Mouse (Mus musculus): ENCODE results near the gene Rab31. TPM values are rescaled to one million over a fixed set of nuclear protein-coding genes. Genes with fewer than 3 reads are reported as not detected.

Rab31 gene
- total RNA-seq, 1 experiment = 22.8 TPM

DNA sequence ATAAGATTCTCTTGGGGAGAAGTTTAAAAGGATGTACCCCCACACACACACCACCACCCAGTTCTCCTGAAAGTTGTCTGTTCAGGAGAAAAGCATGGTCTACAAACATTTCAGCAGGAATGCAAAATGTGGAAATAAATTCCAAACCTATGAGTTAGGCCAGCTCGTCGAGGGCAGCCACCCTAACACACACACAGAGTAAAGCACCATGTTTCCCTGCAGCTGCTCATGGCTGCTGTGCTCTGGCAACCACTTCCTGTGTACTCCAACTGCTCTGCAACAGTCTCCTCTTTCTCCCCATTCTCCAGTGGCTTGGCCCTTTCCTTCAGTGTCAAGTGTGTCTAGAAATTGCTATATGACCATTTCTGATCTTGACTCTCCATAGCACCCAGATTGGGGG lies 114.1 kb downstream of the Rab31 start:
- TF ChIP-seq ZNF384 (IDR thresholded peaks at IDR 0.05; ENCODE audit: low read depth, low read length) (no peak), ZC3H11A (IDR thresholded peaks at IDR 0.05; ENCODE audit: borderline replicate concordance, low read depth, low read length) (no peak), CHD2 (IDR thresholded peaks at IDR 0.05; ENCODE audit: low read depth, low read length) (no peak), MAFK (IDR thresholded peaks at IDR 0.05; ENCODE audit: insufficient read depth, low read depth, low read length) (no peak), HCFC1 (IDR thresholded peaks at IDR 0.05; ENCODE audit: borderline replicate concordance, insufficient read depth, low read length) (no peak)
- H3K4me3 ChIP-seq (ENCODE audit: insufficient read depth in 1 of 2, low read depth in 1 of 2, low read length in 2 of 2, poor library complexity in 1 of 2, severe bottlenecking in 1 of 2) = no peak overlapping the region
- DNase-seq (ENCODE audit: low read depth, low spot score) = no peak
- H3K4me1 ChIP-seq (ENCODE audit: control insufficient read depth in 2 of 2, insufficient read depth in 2 of 2, low read length in 2 of 2, poor library complexity in 1 of 2) = peaks cover 0 to 10% of the 10 kb centered on the region in 2 experiments; a peak in 2 of 4 replicates
- H3K9me3 ChIP-seq (ENCODE audit: control insufficient read depth, insufficient read depth, low read depth, low read length) = no peaks in the 10 kb centered on the region
- H3K9ac ChIP-seq (ENCODE audit: insufficient read depth, low read depth, low read length, poor library complexity, severe bottlenecking) = no peak overlapping the region
- no peaks in the 10 kb centered on the region for H3K36me3 ChIP-seq (ENCODE audit: control insufficient read depth, insufficient read depth, low read length, poor library complexity, severe bottlenecking)
- in situ Hi-C loops (cut with MboI; ENCODE audit: low sequenced_read_pairs in 2 of 2, unreplicated experiment in 2 of 2) = no loop called here
- H3K27ac ChIP-seq (ENCODE audit: insufficient read depth, low read depth, low read length, poor library complexity, severe bottlenecking) = no peak overlapping the region

DNA sequence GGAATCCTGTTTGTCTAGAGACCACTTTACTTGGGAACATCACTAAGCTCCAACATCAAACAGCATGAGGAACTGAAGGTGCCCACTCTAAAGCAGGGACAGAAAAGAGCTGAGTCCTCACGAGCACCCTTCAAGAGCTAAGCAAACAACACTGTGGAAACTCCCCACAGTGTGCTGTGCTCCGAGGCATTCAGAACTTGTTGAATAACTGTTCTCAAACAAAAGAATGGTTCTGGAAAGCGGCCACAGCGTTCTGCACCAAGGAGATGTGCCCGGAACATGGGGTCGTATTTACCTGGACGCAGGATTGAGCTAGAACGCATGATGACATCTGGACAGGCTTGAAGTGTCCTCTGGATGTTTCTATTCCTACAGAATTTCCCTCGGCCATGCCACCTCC lies 114.6 kb downstream of the Rab31 start:
- in situ Hi-C loops (cut with MboI; ENCODE audit: low sequenced_read_pairs in 2 of 2, unreplicated experiment in 2 of 2) = no loop called here
- Histone ChIP-seq H3K4me3 (ENCODE audit: insufficient read depth in 1 of 2, low read depth in 1 of 2, low read length in 2 of 2, poor library complexity in 1 of 2, severe bottlenecking in 1 of 2) (no peak overlapping the region), H3K4me1 (ENCODE audit: control insufficient read depth in 2 of 2, insufficient read depth in 2 of 2, low read length in 2 of 2, poor library complexity in 1 of 2) (peaks cover 0 to 6% of the 10 kb centered on the region in 2 experiments; a peak in 2 of 4 replicates), H3K9me3 (ENCODE audit: control insufficient read depth, insufficient read depth, low read depth, low read length) (no peaks in the 10 kb centered on the region), H3K36me3 (ENCODE audit: control insufficient read depth, insufficient read depth, low read length, poor library complexity, severe bottlenecking) (no peaks in the 10 kb centered on the region), H3K27ac (ENCODE audit: insufficient read depth, low read depth, low read length, poor library complexity, severe bottlenecking) (no peak overlapping the region), H3K9ac (ENCODE audit: insufficient read depth, low read depth, low read length, poor library complexity, severe bottlenecking) (no peak overlapping the region)
- DNase-seq (ENCODE audit: low read depth, low spot score) = no peak
- TF ChIP-seq ZC3H11A (IDR thresholded peaks at IDR 0.05; ENCODE audit: borderline replicate concordance, low read depth, low read length) (no peak), HCFC1 (IDR thresholded peaks at IDR 0.05; ENCODE audit: borderline replicate concordance, insufficient read depth, low read length) (no peak), ZNF384 (IDR thresholded peaks at IDR 0.05; ENCODE audit: low read depth, low read length) (no peak), CHD2 (IDR thresholded peaks at IDR 0.05; ENCODE audit: low read depth, low read length) (no peak), MAFK (IDR thresholded peaks at IDR 0.05; ENCODE audit: insufficient read depth, low read depth, low read length) (no peak)

DNA sequence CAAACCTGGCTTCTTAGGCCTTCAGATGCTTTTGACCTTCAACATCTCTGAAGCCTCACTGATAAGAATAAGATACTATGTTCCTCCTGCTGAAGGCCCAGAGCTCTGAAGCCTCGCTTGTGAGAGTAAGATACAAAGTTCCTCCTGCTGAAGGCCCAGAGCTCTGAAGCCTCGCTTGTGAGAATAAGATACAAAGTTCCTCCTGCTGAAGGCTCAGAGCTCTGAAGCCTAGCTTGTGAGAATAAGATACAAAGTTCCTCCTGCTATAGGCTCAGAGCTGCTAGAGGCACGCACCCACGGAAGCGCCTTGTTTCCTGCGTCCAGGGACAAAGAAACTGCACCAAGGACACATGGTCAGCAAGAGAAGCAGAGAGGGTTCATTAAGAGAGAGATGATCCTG lies 115.8 kb downstream of the Rab31 start:
- H3K27ac ChIP-seq (ENCODE audit: insufficient read depth, low read depth, low read length, poor library complexity, severe bottlenecking) = no peak overlapping the region
- H3K36me3 ChIP-seq (ENCODE audit: control insufficient read depth, insufficient read depth, low read length, poor library complexity, severe bottlenecking) = no peaks in the 10 kb centered on the region
- H3K4me3 ChIP-seq (ENCODE audit: insufficient read depth in 1 of 2, low read depth in 1 of 2, low read length in 2 of 2, poor library complexity in 1 of 2, severe bottlenecking in 1 of 2) = no peak overlapping the region
- in situ Hi-C loops (cut with MboI; ENCODE audit: low sequenced_read_pairs in 2 of 2, unreplicated experiment in 2 of 2) = no loop called here
- no peak overlapping the region for H3K9ac ChIP-seq (ENCODE audit: insufficient read depth, low read depth, low read length, poor library complexity, severe bottlenecking)
- no peaks in the 10 kb centered on the region for H3K9me3 ChIP-seq (ENCODE audit: control insufficient read depth, insufficient read depth, low read depth, low read length)
- H3K4me1 ChIP-seq (ENCODE audit: control insufficient read depth in 2 of 2, insufficient read depth in 2 of 2, low read length in 2 of 2, poor library complexity in 1 of 2) = peaks cover 2 to 3% of the 10 kb centered on the region in 2 experiments; a peak in 2 of 4 replicates
- TF ChIP-seq CHD2 (IDR thresholded peaks at IDR 0.05; ENCODE audit: low read depth, low read length) (no peak), ZNF384 (IDR thresholded peaks at IDR 0.05; ENCODE audit: low read depth, low read length) (no peak), MAFK (IDR thresholded peaks at IDR 0.05; ENCODE audit: insufficient read depth, low read depth, low read length) (no peak), ZC3H11A (IDR thresholded peaks at IDR 0.05; ENCODE audit: borderline replicate concordance, low read depth, low read length) (no peak), HCFC1 (IDR thresholded peaks at IDR 0.05; ENCODE audit: borderline replicate concordance, insufficient read depth, low read length) (no peak)
- no peak for DNase-seq (ENCODE audit: low read depth, low spot score)

DNA sequence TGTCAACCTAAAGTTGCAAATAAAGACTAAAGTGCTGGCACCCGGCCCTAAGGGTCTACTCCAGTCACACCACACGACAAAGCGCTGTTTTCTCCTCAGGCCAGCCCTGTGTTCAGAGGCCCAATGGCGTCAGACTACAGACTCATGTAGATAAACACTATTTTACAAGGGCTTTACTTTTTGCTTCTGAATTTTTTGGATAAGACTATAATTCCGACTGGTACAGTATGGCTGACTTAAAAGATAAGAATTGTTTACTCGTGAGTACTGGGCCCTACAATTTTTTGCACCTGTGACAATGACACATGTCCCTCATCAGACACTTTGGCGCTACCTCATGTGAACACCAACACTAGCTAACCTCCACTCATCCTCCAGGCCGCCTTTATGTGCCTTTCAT lies 116.5 kb downstream of the Rab31 start:
- H3K4me3 ChIP-seq (ENCODE audit: insufficient read depth in 1 of 2, low read depth in 1 of 2, low read length in 2 of 2, poor library complexity in 1 of 2, severe bottlenecking in 1 of 2) = no peak overlapping the region

More for the DNA sequence above, 116.5 kb downstream of the Rab31 start:
- H3K9me3 ChIP-seq (ENCODE audit: control insufficient read depth, insufficient read depth, low read depth, low read length) = no peaks in the 10 kb centered on the region
- H3K4me1 ChIP-seq (ENCODE audit: control insufficient read depth in 2 of 2, insufficient read depth in 2 of 2, low read length in 2 of 2, poor library complexity in 1 of 2) = peaks cover 3% of the 10 kb centered on the region in 2 experiments; a peak in 2 of 4 replicates
- no peak overlapping the region for H3K27ac ChIP-seq (ENCODE audit: insufficient read depth, low read depth, low read length, poor library complexity, severe bottlenecking)
- in situ Hi-C loops (cut with MboI; ENCODE audit: low sequenced_read_pairs in 2 of 2, unreplicated experiment in 2 of 2) = no loop called here
- no peak for DNase-seq (ENCODE audit: low read depth, low spot score)
- H3K36me3 ChIP-seq (ENCODE audit: control insufficient read depth, insufficient read depth, low read length, poor library complexity, severe bottlenecking) = no peaks in the 10 kb centered on the region
- no peak for TF ChIP-seq ZNF384 (IDR thresholded peaks at IDR 0.05; ENCODE audit: low read depth, low read length)
- no peak for TF ChIP-seq HCFC1 (IDR thresholded peaks at IDR 0.05; ENCODE audit: borderline replicate concordance, insufficient read depth, low read length)
- no peak for TF ChIP-seq CHD2 (IDR thresholded peaks at IDR 0.05; ENCODE audit: low read depth, low read length)
- TF ChIP-seq MAFK (IDR thresholded peaks at IDR 0.05; ENCODE audit: insufficient read depth, low read depth, low read length) = no peak
- no peak for TF ChIP-seq ZC3H11A (IDR thresholded peaks at IDR 0.05; ENCODE audit: borderline replicate concordance, low read depth, low read length)
- H3K9ac ChIP-seq (ENCODE audit: insufficient read depth, low read depth, low read length, poor library complexity, severe bottlenecking) = no peak overlapping the region

Measured in ES-E14 (cell line).